Mouse (Mus musculus): ENCODE measurements around the gene Apobec1.
"Not testable (repeated sequence)": the region's sequence is repeated elsewhere in the genome, so short reads cannot be mapped to it uniquely, and the experiment has no call there.

Apobec1 gene

GRCm38 (mm10) chr6:122560427-122560826 is 41.8 kb downstream of the Apobec1 start:
- DNase-seq (ENCODE audit: low spot score), result peak; percentile 89

GRCm38 (mm10) chr6:122556959-122557561 is 45.2 kb downstream of the Apobec1 start:
- DNase-seq (ENCODE audit: low spot score), result peak; percentile 79

- DNase-seq (ENCODE audit: low spot score), result no peak
Measured at GRCm38 (mm10) chr6:122555266-122555665, 47.0 kb downstream of the Apobec1 start.

- no peak for DNase-seq (ENCODE audit: low spot score)
Measured at GRCm38 (mm10) chr6:122554102-122554501, 48.1 kb downstream of the Apobec1 start.

GRCm38 (mm10) chr6:122553606-122554005 is 48.6 kb downstream of the Apobec1 start, which contains the start of gene Aicda:
TSS of gene Aicda (plus strand) at chr6:122553801.
- no peak for DNase-seq (ENCODE audit: low spot score)

- DNase-seq (ENCODE audit: low spot score), result no peak
Measured at GRCm38 (mm10) chr6:122545948-122546347, 56.3 kb downstream of the Apobec1 start.

- no peak for DNase-seq (ENCODE audit: low spot score)
Measured at GRCm38 (mm10) chr6:122545289-122545882, 56.9 kb downstream of the Apobec1 start.

GRCm38 (mm10) chr6:122544672-122545071 is 57.6 kb downstream of the Apobec1 start:
- no peak for DNase-seq (ENCODE audit: low spot score)

- no peak for DNase-seq (ENCODE audit: low spot score)
Measured at GRCm38 (mm10) chr6:122543574-122543973, 58.7 kb downstream of the Apobec1 start.

GRCm38 (mm10) chr6:122542459-122542858 is 59.8 kb downstream of the Apobec1 start:
- DNase-seq (ENCODE audit: low spot score), result not testable (repeated sequence)

- DNase-seq (ENCODE audit: low spot score), result no peak
Measured at GRCm38 (mm10) chr6:122539564-122539963, 62.7 kb downstream of the Apobec1 start.

- no peak for DNase-seq (ENCODE audit: low spot score)
Measured at GRCm38 (mm10) chr6:122534032-122534431, 68.2 kb downstream of the Apobec1 start.

GRCm38 (mm10) chr6:122532883-122533302 is 69.4 kb downstream of the Apobec1 start:
- peak; percentile 26 for DNase-seq (ENCODE audit: low spot score)

GRCm38 (mm10) chr6:122531466-122532174 is 70.6 kb downstream of the Apobec1 start:
- no peak for DNase-seq (ENCODE audit: low spot score)

- DNase-seq (ENCODE audit: low spot score), result no peak
Measured at GRCm38 (mm10) chr6:122528136-122528535, 74.1 kb downstream of the Apobec1 start.
